Mouse (Mus musculus) heart, adult 2 months (tissue): Measurements from ENCODE around the gene Cpxm1.

Experiments
- CTCF ChIP-seq: fragments of 200-600 bp; IDR thresholded peaks from 2 replicates; pipeline ENCODE4 v1.8.1; 2022; ENCODE audit warnings: antibody characterized with exemption, mild to moderate bottlenecking, moderate library complexity
- EP300 ChIP-seq: fragments of 200-500 bp; IDR thresholded peaks from 2 replicates; pipeline ENCODE4 v1.6.1; 2011; ENCODE audit warnings: low read depth, low read length, control low read depth; ENCODE audit not compliant: insufficient read depth
- POLR2A ChIP-seq: fragments of 200-500 bp; IDR thresholded peaks from 2 replicates; pipeline ENCODE4 v1.6.1; 2011; ENCODE audit warnings: mild to moderate bottlenecking, low read depth, low read length, control low read depth; ENCODE audit not compliant: insufficient read depth

DNA sequence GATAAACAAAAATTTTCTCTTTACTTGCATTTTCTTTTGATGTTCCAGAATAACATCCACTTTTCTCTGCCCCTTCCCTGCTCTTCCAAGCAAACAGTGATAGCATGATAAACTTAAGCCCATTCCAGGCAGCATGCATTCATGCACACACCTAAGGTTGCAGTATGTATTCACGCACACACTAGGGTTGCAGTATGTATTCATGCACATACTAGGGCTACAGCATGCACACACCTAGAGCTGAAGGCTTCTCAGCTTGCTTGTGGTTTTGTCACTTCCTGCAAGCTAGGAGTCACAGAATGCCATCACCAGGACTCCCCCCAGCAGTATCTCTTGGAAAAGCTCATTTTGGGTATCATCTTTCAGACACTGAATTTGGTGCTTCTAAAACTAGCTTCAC is 39.4 kb upstream of the Cpxm1 start:
- no peak for TF ChIP-seq CTCF
- no peak for TF ChIP-seq POLR2A
- no peak for TF ChIP-seq EP300
